Mouse (Mus musculus) liver, embryonic 14.5 days (tissue): Measurements from ENCODE around the gene Myh9. TPM values are rescaled to one million over a fixed set of nuclear protein-coding genes. Genes with fewer than 3 reads are reported as not detected.
"Not testable (repeated sequence)": the region's sequence is repeated elsewhere in the genome, so short reads cannot be mapped to it uniquely, and the experiment has no call there.

ENCODE experiments used
- ATAC-seq: fragments of 200-750 bp; cut with Nextera tagmentation; 2 replicates; pipeline ENCODE4 v1.8.0; 2017; ENCODE audit warnings: moderate number of reproducible peaks, mild to moderate bottlenecking, moderate library complexity; ENCODE audit not compliant: insufficient read depth
- DNase-seq, 3 experiments: peaks; one replicate each; pipeline ENCODE4 v3.0.0-alpha.2; 2012 to 2013; ENCODE audit warnings: low read depth in 3 of 3, low spot score in 3 of 3
- H3K27ac ChIP-seq: fragments of 300-500 bp; sonication (generic); 2 replicates; pipeline ENCODE4 v1.5.1; 2014; ENCODE audit warnings: moderate library complexity, mild to moderate bottlenecking, control low read depth, inconsistent platforms
- H3K27me3 ChIP-seq: fragments of 300-500 bp; sonication (generic); 2 replicates; pipeline ENCODE4 v1.6.1; 2014; ENCODE audit warnings: mild to moderate bottlenecking, low read length, moderate library complexity; ENCODE audit not compliant: control insufficient read depth, insufficient read depth
- H3K36me3 ChIP-seq: fragments of 300-500 bp; sonication (generic); replicated peaks from 2 replicates; pipeline ENCODE4 v1.6.1; 2014; ENCODE audit warnings: low read depth; ENCODE audit not compliant: control insufficient read depth, insufficient read depth
- H3K4me1 ChIP-seq, 2 experiments: fragments of 200-500 bp in 1 of 2; fragments of 300-500 bp in 1 of 2; sonication (generic) in 1 of 2; replicated peaks; 2 replicates each; pipeline ENCODE4 v1.6.1; 2012 to 2014; ENCODE audit warnings: antibody characterized with exemption in 1 of 2, inconsistent platforms in 1 of 2, low read length in 1 of 2; ENCODE audit not compliant: control insufficient read depth in 2 of 2, insufficient read depth in 2 of 2
- H3K4me2 ChIP-seq: fragments of 300-500 bp; sonication (generic); 2 replicates; pipeline ENCODE4 v1.6.1; 2014; ENCODE audit warnings: low read depth, mild to moderate bottlenecking, control low read depth, moderate library complexity
- H3K4me3 ChIP-seq, 2 experiments: fragments of 200-500 bp in 1 of 2; fragments of 300-500 bp in 1 of 2; sonication (generic) in 1 of 2; 2 replicates each; pipeline ENCODE4 v1.5.1; 2012 to 2014; ENCODE audit warnings: low read depth in 2 of 2, low read length in 2 of 2, mild to moderate bottlenecking in 2 of 2, control low read depth in 1 of 2, inconsistent platforms in 1 of 2, moderate library complexity in 1 of 2; ENCODE audit not compliant: insufficient read depth in 1 of 2
- H3K9ac ChIP-seq: fragments of 300-500 bp; sonication (generic); replicated peaks from 2 replicates; pipeline ENCODE4 v1.6.1; 2014; ENCODE audit warnings: mild to moderate bottlenecking, control low read depth, moderate library complexity
- H3K9me3 ChIP-seq: fragments of 300-500 bp; sonication (generic); 2 replicates; pipeline ENCODE4 v1.6.1; 2016; ENCODE audit warnings: low read length, mixed read lengths; ENCODE audit not compliant: control insufficient read depth
- CTCF ChIP-seq: IDR thresholded peaks from 2 replicates; pipeline ENCODE4 v1.5.1; 2016; ENCODE audit warnings: antibody characterized with exemption, low read depth, control low read depth
- EP300 ChIP-seq: IDR thresholded peaks from 2 replicates; pipeline ENCODE4 v1.6.1; 2016; ENCODE audit warnings: antibody characterized with exemption, low read depth
- WGBS: fragments of 180-500 bp; shearing (Covaris S2); extraction: QIAGEN DNeasy Blood & Tissue Kit; methylation state at CpG from one replicate; pipeline ENCODE4 v1.1.7; 2014; ENCODE audit not compliant: insufficient replicate concordance; 5-methylcytosine and 5-hydroxymethylcytosine counted together
- polyA plus RNA-seq, 2 experiments: library from polyadenylated mRNA; depleted of rRNA in 1 of 2; stranded (reverse) in 1 of 2; unstranded in 1 of 2; fragments of >200 nt; fragmentation: Nextera tagmentation in 1 of 2; extraction: Ambion mirVana in 1 of 2; gene quantifications; 2 replicates each; pipeline versions ENCODE4 v1.2.1 to v1.2.3; 2012 to 2014

The Myh9 gene
- polyA plus RNA-seq, 2 experiments = 21.3 to 21.9 TPM

DNA sequence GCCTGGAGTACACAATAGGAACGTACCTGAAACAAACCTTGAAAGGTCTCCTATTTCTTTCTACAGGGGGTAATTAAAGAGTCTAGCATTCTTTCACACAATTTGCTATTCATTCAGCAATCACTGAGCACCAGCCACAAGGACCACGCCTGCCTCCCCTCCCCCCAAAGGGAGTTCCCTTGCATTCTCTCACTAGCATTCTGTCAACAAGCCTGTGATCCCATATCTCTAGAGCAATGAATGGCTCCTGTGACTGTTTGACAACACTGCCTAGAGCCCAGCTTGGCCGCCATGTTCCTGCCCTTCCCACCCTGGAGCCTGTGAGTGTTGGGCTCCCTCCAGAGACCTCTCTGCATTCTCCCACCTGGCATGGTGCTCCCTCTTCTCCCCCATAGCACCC lies 5.9 kb upstream of the Myh9 start:
- peak; percentile 50; the same call in 1 of the 2 replicates for ATAC-seq
- no peak overlapping the region for H3K4me2 ChIP-seq
- H3K27me3 ChIP-seq = no peaks in the 10 kb centered on the region
- no peak overlapping the region for H3K27ac ChIP-seq
- no peak overlapping the region for H3K4me3 ChIP-seq
- TF ChIP-seq CTCF (no peak), EP300 (no peak)
- WGBS = 36% methylated on average over 3 of the region's 3 CpGs
- H3K36me3 ChIP-seq = no peaks in the 10 kb centered on the region
- H3K9me3 ChIP-seq = no peaks in the 10 kb centered on the region
- peaks cover 6 to 16% of the 10 kb centered on the region in 2 experiments; a peak in 3 of 4 replicates for H3K4me1 ChIP-seq
- DNase-seq = no peak
- no peak overlapping the region for H3K9ac ChIP-seq

GRCm38 (mm10) chr15:77847108-77847507 lies 5.1 kb upstream of the Myh9 start:
- WGBS = 58% methylated on average over 3 of the region's 3 CpGs
- no peak overlapping the region for H3K4me3 ChIP-seq
- DNase-seq (no peak), ATAC-seq (no peak)
- H3K27ac ChIP-seq = no peak overlapping the region
- no peaks in the 10 kb centered on the region for H3K27me3 ChIP-seq
- peaks cover 6 to 17% of the 10 kb centered on the region in 2 experiments; a peak in 3 of 4 replicates for H3K4me1 ChIP-seq
- TF ChIP-seq CTCF (no peak), EP300 (no peak)
- H3K9ac ChIP-seq = no peak overlapping the region
- no peaks in the 10 kb centered on the region for H3K36me3 ChIP-seq
- H3K4me2 ChIP-seq = no peak overlapping the region
- no peaks in the 10 kb centered on the region for H3K9me3 ChIP-seq

- H3K9ac ChIP-seq, ATAC-seq, H3K27ac ChIP-seq, H3K4me3 ChIP-seq, H3K27me3 ChIP-seq, H3K36me3 ChIP-seq, H3K9me3 ChIP-seq, H3K4me2 ChIP-seq, DNase-seq: not testable (repeated sequence)
- 31% methylated on average over 11 of the region's 11 CpGs for WGBS
- H3K4me1 ChIP-seq = peaks cover 6 to 15% of the 10 kb centered on the region in 2 experiments; a peak in 3 of 4 replicates
Observed at GRCm38 (mm10) chr15:77845931-77846595, 4.1 kb upstream of the Myh9 start.

GRCm38 (mm10) chr15:77844955-77845635 lies 3.1 kb upstream of the Myh9 start:
- TF ChIP-seq EP300 (no peak), CTCF (no peak)
- Histone ChIP-seq H3K4me2 (no peak overlapping the region), H3K9ac (no peak overlapping the region), H3K36me3 (no peaks in the 10 kb centered on the region), H3K9me3 (no peaks in the 10 kb centered on the region), H3K27me3 (no peaks in the 10 kb centered on the region), H3K4me3 (no peak overlapping the region), H3K4me1 (peaks cover 6 to 17% of the 10 kb centered on the region in 2 experiments), H3K27ac (no peak overlapping the region)
- DNase-seq (no peak), ATAC-seq (no peak)
- WGBS = 73% methylated on average over 16 of the region's 16 CpGs

DNA sequence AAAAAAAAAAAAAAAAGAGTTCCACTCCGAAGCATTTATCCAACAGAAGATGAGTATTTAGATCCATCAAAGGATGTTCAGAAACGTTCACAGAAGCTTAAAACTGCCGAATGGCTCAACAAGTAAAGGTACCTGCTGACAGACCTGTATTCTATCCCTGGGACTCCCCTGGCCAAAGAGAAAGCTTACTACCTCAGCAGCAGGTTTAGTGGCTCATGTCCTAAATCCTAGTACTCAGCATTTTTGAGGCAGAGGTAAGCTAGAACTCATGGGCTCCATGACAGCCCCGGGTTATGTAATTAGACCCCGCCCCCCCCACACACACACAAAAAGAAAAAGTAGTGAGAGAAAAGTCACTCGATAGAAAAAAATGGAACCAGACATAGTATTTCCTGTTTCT lies 2.1 kb upstream of the Myh9 start:
- WGBS = 55% methylated on average over 6 of the region's 6 CpGs
- Histone ChIP-seq H3K9me3 (no peaks in the 10 kb centered on the region), H3K4me1 (peaks cover 9 to 19% of the 10 kb centered on the region in 2 experiments), H3K27ac (no peak overlapping the region), H3K4me3 (no peak overlapping the region), H3K27me3 (no peaks in the 10 kb centered on the region), H3K4me2 (no peak overlapping the region), H3K9ac (no peak overlapping the region), H3K36me3 (no peaks in the 10 kb centered on the region)
- ATAC-seq (no peak), DNase-seq (no peak)
- TF ChIP-seq EP300 = no peak
- TF ChIP-seq CTCF = no peak

GRCm38 (mm10) chr15:77843494-77844041 lies 1.6 kb upstream of the Myh9 start:
- WGBS = 67% methylated on average over 12 of the region's 13 CpGs
- H3K4me3 ChIP-seq, H3K27me3 ChIP-seq, H3K9ac ChIP-seq, ATAC-seq, DNase-seq, H3K27ac ChIP-seq, H3K9me3 ChIP-seq, H3K36me3 ChIP-seq: not testable (repeated sequence)
- Histone ChIP-seq H3K4me1 (peaks cover 12 to 19% of the 10 kb centered on the region in 2 experiments), H3K4me2 (peak overlapping the region; percentile 88; the same call in 1 of the 2 replicates)
